Mouse (Mus musculus): ENCODE measurements around the gene Trim14. TPM values are rescaled to one million over a fixed set of nuclear protein-coding genes. Genes with fewer than 3 reads are reported as not detected.

The Trim14 gene
- polyA plus RNA-seq, 1 experiment from 2014 or later = 8.9 TPM

DNA sequence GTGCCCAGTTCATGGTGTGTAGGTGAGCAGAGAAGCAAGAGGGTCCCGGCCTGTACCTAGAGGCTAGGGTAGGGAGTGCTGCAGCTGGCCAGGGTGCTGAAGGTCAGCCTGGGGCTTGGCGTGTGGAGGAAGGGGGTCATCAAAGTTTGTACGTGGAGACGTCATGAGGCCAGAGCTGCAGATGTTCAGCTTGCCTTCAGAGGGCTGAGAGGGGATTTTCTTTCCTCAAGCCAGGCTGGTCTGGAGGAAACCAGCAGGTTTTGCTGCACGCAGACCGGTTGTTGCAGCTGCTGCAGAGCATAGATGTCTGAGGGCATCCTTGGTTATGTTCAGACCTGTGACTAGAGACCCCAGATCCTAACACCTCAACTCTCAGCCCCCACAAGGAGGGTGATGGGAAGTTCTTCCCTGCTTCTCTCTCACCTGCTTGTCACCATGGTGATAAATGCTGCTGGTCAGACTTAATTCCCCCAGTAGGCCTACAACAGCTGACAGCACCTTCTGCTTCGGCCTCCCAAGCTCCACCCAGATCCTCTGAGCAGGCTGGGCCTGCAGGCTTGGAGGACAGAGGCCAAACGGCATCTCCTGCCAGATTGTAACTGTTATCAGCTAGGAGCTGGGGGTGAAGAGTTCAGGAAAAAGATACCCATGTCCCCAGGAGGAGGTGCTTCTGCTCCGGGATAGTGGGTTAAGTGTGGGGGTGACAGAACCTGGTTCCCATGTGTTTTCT lies 38.2 kb upstream of the Trim14 start:
- H3K36me3 ChIP-seq = no peaks in the 10 kb centered on the region
- H3K27me3 ChIP-seq (replicated peaks) = 0 out of 2 replicates have a peak, but pooled peaks cover 8% of the 10 kb centered on the region
- 0 out of 2 replicates have a peak overlapping the region, but pooled peaks have one; percentile 9 for H3K4me2 ChIP-seq
- H3K4me3 ChIP-seq = no peak overlapping the region
- no peak overlapping the region for H3K27ac ChIP-seq
- WGBS (ENCODE audit: insufficient replicate concordance) = 39% methylated on average over 9 of the region's 9 CpGs
- H3K9me3 ChIP-seq (replicated peaks) = no peaks in the 10 kb centered on the region
- H3K9ac ChIP-seq = no peak overlapping the region
- ATAC-seq = no peak
- H3K4me1 ChIP-seq = peaks cover 14% of the 10 kb centered on the region; the same call in 1 of the 2 replicates

DNA sequence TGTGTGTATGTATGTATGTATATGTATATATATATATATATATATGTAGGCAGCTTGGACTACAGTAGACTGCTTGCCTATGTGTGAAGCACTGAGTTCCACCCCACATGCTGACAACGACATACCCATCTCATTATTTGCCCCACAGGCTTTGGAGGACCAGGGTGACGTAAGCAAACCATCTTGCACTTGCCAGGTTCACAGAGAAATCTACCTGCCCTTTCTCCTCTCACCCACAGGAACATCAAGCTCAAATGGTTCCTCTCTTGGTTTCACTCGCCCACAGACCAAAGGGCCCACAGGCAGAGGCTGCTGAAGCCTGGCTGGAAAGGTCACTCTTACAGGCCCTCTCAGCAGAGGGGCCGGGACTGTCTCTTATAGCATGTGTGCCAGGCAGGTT lies 36.7 kb upstream of the Trim14 start:
- Histone ChIP-seq H3K9ac (no peak overlapping the region), H3K4me3 (no peak overlapping the region), H3K9me3 (replicated peaks) (no peaks in the 10 kb centered on the region), H3K4me2 (no peak overlapping the region), H3K4me1 (peaks cover 14% of the 10 kb centered on the region; the same call in 1 of the 2 replicates), H3K27me3 (replicated peaks) (0 out of 2 replicates have a peak, but pooled peaks cover 8% of the 10 kb centered on the region), H3K36me3 (no peaks in the 10 kb centered on the region), H3K27ac (no peak overlapping the region)
- WGBS (ENCODE audit: insufficient replicate concordance) = 71% methylated on average over 4 of the region's 4 CpGs
- ATAC-seq = no peak

DNA sequence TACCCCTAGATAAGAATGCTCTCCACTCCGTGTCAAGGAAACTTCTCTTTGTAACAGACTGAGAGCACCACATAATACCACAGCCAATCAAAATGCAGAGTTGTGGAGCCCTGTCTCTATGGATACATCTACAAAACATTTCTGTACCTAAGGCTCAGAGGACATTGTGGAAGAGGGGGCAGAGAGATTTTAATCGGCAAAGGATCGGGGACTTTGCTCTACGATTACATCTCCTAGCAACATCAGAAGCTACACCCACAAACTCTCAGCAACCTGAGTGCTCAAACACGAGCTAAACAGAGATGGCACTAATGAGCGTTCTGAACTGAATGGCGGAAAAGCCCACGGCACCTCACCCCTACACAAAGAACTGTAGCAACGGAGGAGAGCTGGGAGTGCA lies 35.8 kb upstream of the Trim14 start:
- no peaks in the 10 kb centered on the region for H3K36me3 ChIP-seq
- no peak overlapping the region for H3K9ac ChIP-seq
- no peak for ATAC-seq
- no peaks in the 10 kb centered on the region for H3K9me3 ChIP-seq (replicated peaks)
- no peak overlapping the region for H3K4me3 ChIP-seq
- 0 out of 2 replicates have a peak, but pooled peaks cover 8% of the 10 kb centered on the region for H3K27me3 ChIP-seq (replicated peaks)
- H3K4me1 ChIP-seq = peaks cover 14% of the 10 kb centered on the region; the same call in 1 of the 2 replicates
- H3K27ac ChIP-seq = no peak overlapping the region
- 77% methylated on average over 9 of the region's 9 CpGs for whole genome bisulfite sequencing (ENCODE audit: insufficient replicate concordance)
- H3K4me2 ChIP-seq = no peak overlapping the region

DNA sequence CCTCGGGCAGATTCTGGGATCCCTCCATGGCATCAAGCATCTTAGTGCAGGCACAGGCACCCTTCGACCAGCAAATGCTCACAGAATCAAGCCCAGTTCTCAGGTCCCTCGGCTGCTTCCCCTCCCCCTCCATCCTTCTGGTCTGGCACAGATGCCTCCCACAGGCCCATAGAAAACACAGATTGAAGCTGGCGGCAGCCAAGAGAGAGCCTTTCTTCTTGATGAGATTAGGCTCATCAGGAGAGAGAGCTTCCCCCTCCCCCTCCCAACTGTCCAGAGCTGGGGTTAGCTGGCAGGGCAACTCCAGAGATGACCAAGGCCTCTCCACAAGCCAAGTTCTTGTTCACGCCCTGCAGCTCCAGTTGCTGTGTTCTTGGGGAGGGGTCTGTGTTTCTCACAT lies 33.7 kb upstream of the Trim14 start:
- Histone ChIP-seq H3K4me1 (peaks cover 14% of the 10 kb centered on the region), H3K4me2 (no peak overlapping the region), H3K9ac (no peak overlapping the region), H3K4me3 (no peak overlapping the region), H3K27ac (no peak overlapping the region), H3K36me3 (no peaks in the 10 kb centered on the region), H3K27me3 (replicated peaks) (0 out of 2 replicates have a peak, but pooled peaks cover 8% of the 10 kb centered on the region), H3K9me3 (replicated peaks) (no peaks in the 10 kb centered on the region)
- WGBS (ENCODE audit: insufficient replicate concordance) = 49% methylated on average over 5 of the region's 5 CpGs
- ATAC-seq = no peak

DNA sequence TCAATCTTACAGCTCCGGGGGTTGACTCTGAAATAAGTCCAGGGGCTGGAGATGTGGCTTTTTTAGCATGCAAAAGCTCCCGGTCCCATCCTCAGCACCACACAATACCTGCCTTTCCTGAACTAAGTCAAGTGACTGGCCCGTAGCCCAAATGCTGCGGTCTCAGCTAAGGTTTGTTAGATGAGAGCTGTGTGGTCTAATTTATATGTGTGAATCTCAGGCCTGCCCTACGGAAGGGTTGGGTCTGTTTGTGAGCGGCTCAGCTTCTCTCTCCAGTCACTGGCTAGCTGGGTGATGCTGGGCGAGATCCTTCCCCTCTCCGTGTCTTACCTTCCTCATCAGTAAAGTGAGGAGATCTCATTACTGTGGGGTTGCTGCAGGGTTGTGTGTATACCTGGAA lies 32.2 kb upstream of the Trim14 start:
- Histone ChIP-seq H3K4me3 (no peak overlapping the region), H3K9me3 (replicated peaks) (no peaks in the 10 kb centered on the region), H3K9ac (no peak overlapping the region), H3K4me1 (peaks cover 16% of the 10 kb centered on the region), H3K27ac (no peak overlapping the region), H3K4me2 (no peak overlapping the region), H3K36me3 (no peaks in the 10 kb centered on the region), H3K27me3 (replicated peaks) (no peaks in the 10 kb centered on the region)
- WGBS (ENCODE audit: insufficient replicate concordance) = 82% methylated on average over 8 of the region's 8 CpGs
- no peak for ATAC-seq

DNA sequence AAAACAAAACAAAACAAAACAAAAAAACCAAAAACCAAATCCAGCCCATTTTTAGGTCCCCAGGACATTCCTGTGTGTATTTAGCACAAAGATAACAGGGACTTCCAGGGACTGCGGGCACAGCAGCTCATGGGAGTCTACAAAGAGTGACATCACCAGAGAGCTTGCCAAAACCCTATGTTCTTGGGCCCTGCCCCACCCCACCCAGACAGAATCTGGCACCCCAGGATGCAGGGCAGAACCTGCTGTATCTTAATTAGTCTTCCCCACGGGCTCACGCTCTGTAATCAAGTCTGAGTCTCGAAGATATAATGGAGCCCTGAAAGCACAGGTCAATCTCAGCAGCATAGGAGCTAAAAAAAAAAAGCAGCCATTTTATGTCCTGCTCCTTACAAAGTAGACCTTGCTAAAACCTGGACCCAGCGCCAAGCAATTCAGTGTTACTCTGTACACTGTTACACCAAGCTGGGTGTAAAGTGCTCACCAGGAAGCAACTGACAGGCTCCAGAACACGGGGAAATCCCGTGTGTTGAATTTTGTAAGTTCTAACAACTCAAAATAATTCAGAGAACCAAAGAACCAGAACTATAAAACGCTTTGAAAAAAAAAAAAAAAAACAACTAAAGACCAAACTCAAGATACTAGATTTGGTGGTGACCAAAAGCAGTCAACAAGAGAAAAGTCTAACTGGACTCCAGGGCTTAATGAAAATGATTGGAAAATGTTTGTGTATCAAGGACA lies 31.2 kb upstream of the Trim14 start:
- Histone ChIP-seq H3K36me3 (no peaks in the 10 kb centered on the region), H3K4me3 (no peak overlapping the region), H3K4me2 (no peak overlapping the region), H3K9ac (no peak overlapping the region), H3K27ac (no peak overlapping the region), H3K9me3 (replicated peaks) (no peaks in the 10 kb centered on the region), H3K4me1 (peaks cover 17% of the 10 kb centered on the region), H3K27me3 (replicated peaks) (no peaks in the 10 kb centered on the region)
- no peak for ATAC-seq
- 53% methylated on average over 8 of the region's 8 CpGs for WGBS (ENCODE audit: insufficient replicate concordance)

DNA sequence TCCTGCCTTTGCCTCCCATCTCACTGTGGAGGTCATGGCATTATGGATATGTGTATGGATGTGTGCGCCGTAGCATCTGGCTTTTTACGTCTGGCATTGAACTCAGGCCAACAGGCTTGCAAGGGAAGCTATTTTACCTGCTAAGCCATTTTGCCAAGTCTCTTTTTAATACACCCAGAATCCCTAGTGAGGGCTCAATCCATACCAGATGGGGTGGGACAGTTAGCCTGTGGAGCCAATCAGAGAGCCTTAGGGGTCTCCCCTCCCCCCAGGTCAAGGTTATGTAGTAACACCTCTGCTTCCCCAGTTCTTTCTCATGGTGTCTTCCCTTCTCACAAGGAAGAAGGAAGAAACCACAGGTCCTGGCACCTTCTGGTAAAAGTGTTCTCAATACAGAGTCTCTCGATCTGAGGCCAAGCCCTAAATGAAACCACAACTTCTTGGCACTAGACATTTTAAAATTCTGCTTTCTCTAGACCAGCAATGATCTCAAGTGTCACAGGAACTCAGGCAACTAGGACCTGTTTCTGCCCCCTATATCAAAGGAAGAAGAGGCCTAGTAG lies 29.5 kb upstream of the Trim14 start:
- peaks cover 20% of the 10 kb centered on the region for H3K4me1 ChIP-seq
- H3K27ac ChIP-seq = no peak overlapping the region
- H3K9ac ChIP-seq = no peak overlapping the region
- no peak overlapping the region for H3K4me2 ChIP-seq
- WGBS (ENCODE audit: insufficient replicate concordance) = 79% methylated on average over 4 of the region's 4 CpGs
- H3K27me3 ChIP-seq (replicated peaks) = no peaks in the 10 kb centered on the region
- no peak for ATAC-seq
- no peaks in the 10 kb centered on the region for H3K36me3 ChIP-seq
- H3K9me3 ChIP-seq (replicated peaks) = no peaks in the 10 kb centered on the region
- no peak overlapping the region for H3K4me3 ChIP-seq

GRCm38 (mm10) chr4:46564247-46564646 lies 28.3 kb upstream of the Trim14 start:
- H3K36me3 ChIP-seq = no peaks in the 10 kb centered on the region
- no peaks in the 10 kb centered on the region for H3K9me3 ChIP-seq (replicated peaks)
- no peak for ATAC-seq
- no peak overlapping the region for H3K27ac ChIP-seq
- peak overlapping the region; percentile 36 for H3K4me2 ChIP-seq
- H3K4me3 ChIP-seq = no peak overlapping the region
- no peaks in the 10 kb centered on the region for H3K27me3 ChIP-seq (replicated peaks)
- WGBS (ENCODE audit: insufficient replicate concordance) = 42% methylated on average over 4 of the region's 4 CpGs
- peaks cover 22% of the 10 kb centered on the region for H3K4me1 ChIP-seq
- H3K9ac ChIP-seq = no peak overlapping the region

GRCm38 (mm10) chr4:46563847-46564246 lies 27.9 kb upstream of the Trim14 start:
- 26% methylated on average over 10 of the region's 10 CpGs for WGBS (ENCODE audit: insufficient replicate concordance)
- Histone ChIP-seq H3K27me3 (replicated peaks) (no peaks in the 10 kb centered on the region), H3K36me3 (no peaks in the 10 kb centered on the region), H3K4me2 (peak overlapping the region; percentile 36), H3K4me3 (no peak overlapping the region), H3K9ac (no peak overlapping the region), H3K9me3 (replicated peaks) (no peaks in the 10 kb centered on the region), H3K4me1 (peaks cover 26% of the 10 kb centered on the region), H3K27ac (no peak overlapping the region)
- ATAC-seq = peak; percentile 66

DNA sequence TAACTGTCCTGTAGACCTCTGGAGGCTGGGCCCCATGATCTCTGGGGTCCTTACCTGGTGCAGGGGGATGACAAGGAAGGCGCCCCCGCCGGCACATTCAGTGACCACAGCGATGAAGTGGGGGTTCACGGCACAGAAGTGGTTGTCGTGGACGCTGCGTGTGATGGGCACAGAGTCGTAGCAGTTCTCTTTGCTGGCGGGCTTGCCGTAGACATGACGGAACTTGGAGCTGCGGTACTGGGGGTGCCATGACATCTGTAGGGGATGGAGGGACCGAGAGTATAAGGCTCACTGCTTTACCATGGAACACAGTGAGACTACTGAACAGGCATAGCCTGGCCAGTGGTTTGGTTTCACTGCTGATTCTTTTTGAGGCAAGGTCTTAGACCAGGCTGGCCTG lies 26.9 kb upstream of the Trim14 start:
- no peak for ATAC-seq
- Histone ChIP-seq H3K27me3 (replicated peaks) (no peaks in the 10 kb centered on the region), H3K4me1 (peaks cover 34% of the 10 kb centered on the region), H3K27ac (no peak overlapping the region), H3K9ac (no peak overlapping the region), H3K4me2 (no peak overlapping the region), H3K36me3 (no peaks in the 10 kb centered on the region), H3K4me3 (no peak overlapping the region), H3K9me3 (replicated peaks) (no peaks in the 10 kb centered on the region)
- 79% methylated on average over 14 of the region's 14 CpGs for WGBS (ENCODE audit: insufficient replicate concordance)

- Histone ChIP-seq H3K9me3 (replicated peaks) (no peaks in the 10 kb centered on the region), H3K36me3 (no peaks in the 10 kb centered on the region), H3K27me3 (replicated peaks) (no peaks in the 10 kb centered on the region), H3K9ac (no peak overlapping the region), H3K4me3 (no peak overlapping the region), H3K4me2 (no peak overlapping the region), H3K4me1 (peaks cover 34% of the 10 kb centered on the region), H3K27ac (no peak overlapping the region)
- WGBS (ENCODE audit: insufficient replicate concordance) = 20% methylated on average over 5 of the region's 5 CpGs
- no peak for ATAC-seq
Measured at GRCm38 (mm10) chr4:46562037-46562436, 26.1 kb upstream of the Trim14 start.

GRCm38 (mm10) chr4:46560069-46560705 lies 24.2 kb upstream of the Trim14 start:
- peaks cover 42% of the 10 kb centered on the region for H3K4me1 ChIP-seq
- no peaks in the 10 kb centered on the region for H3K9me3 ChIP-seq (replicated peaks)
- no peak overlapping the region for H3K4me2 ChIP-seq
- 0 out of 2 replicates have a peak, but pooled peaks cover 10% of the 10 kb centered on the region for H3K27me3 ChIP-seq (replicated peaks)
- H3K4me3 ChIP-seq = no peak overlapping the region
- WGBS (ENCODE audit: insufficient replicate concordance) = 72% methylated on average over 14 of the region's 14 CpGs
- no peak overlapping the region for H3K27ac ChIP-seq
- ATAC-seq = no peak
- H3K9ac ChIP-seq = no peak overlapping the region
- H3K36me3 ChIP-seq = no peaks in the 10 kb centered on the region
